Mouse (Mus musculus) induced T-regulatory cell, adult 2 months (primary cell): ENCODE measurements around the gene Snap29.

Experiments used
- DNase-seq: peaks from one replicate; pipeline ENCODE4 v3.0.0-alpha.2; 2012; ENCODE audit warnings: low read depth

Gene Snap29

DNA sequence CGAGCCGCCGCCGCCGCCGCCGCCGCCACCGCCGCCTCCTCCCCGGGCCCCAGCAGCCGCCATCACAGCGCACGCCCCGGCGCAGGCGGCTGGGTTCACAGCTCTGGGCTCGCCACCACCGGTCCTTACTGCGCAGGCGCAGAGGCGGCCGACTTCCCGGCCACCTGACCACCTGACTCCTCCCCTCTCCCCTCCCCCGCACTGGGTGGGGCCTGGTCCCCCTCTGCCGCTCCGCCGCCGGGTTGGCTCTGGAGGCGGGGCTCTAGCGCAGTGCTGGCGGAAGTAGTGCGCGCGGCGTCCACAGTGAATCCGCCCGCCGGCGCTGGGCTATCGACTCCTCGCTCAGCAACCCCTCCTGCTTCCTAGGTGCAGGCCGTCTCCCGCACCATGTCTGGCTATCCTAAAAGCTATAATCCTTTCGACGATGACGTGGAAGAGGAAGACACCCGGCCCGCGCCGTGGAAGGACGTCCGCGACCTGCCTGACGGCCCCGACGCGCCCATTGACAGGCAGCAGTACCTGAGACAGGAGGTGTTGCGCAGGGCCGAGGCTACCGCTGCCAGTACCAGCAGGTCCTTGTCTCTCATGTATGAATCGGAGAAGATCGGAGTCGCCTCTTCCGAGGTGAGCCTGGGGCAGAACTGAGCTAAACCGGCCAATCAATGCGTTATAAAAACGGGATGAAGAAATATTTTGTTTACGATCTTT, at the start of gene Snap29, which contains the start of gene Pi4ka:
Gene Snap29, plus strand, starts transcription at position 251 of the 708 bp plus-strand sequence.
Gene Pi4ka, minus strand, starts transcription at position 579 of the 708 bp plus-strand sequence.
- DNase-seq, result peak; percentile 100

DNA sequence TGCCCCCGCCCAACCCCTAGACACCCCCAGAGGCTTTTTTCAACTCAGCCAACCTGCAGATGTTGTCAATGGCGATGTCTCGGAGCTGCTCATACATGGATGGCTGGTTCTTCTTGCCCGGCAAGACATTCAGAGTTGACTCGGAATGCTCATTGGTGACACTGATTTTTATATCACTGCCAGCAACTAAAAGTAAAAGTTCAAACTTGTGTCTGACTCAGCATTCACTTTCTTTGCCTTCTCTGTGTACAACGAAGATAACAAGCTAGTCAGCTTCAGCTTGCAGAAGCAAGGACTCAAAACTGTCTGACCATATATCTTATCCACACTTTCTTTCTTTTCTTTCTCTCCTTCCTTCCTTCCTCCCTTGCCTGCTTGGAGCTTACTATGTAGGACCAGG, 49.8 kb upstream of the Snap29 start:
- no peak for DNase-seq

DNA sequence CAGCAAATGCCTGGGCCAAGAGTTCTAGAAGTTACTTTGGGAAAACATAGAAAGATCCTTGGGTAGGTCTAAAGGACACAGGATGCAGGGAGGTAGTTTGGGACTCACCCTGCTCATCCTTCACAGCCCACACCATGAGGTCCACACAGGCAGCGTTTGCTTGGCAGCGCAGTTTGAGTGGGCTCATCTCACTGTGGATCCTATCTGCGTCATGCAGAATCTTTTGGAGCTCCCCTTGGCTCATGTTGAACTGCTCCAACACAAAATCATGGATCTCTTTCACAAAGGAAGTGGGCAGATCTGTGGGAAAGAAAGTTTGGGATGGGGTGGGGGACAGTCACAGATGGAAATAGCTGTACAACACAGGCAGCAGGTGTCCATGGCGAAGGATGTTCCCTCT, 47.0 kb upstream of the Snap29 start:
- no peak for DNase-seq

DNA sequence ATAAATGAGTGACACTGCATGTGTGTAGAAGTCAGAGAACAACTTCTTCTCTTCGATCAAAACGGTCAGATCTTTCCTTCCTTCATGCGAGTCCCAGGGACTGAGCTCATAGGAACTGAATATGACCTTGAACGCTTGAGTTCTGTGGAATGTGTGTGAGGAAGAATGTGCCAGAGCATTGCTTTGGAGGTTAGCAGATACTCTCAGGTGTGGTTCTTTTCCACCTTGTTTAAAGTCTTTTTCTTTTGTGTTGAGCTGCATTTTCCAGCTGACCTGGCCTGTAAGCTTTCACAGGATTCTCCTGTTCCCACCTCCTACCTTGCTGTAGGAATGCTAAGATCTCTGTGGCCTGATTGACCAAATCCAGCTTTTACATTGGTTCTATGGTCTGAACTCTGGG, 23.5 kb upstream of the Snap29 start:
- DNase-seq, result no peak

DNA sequence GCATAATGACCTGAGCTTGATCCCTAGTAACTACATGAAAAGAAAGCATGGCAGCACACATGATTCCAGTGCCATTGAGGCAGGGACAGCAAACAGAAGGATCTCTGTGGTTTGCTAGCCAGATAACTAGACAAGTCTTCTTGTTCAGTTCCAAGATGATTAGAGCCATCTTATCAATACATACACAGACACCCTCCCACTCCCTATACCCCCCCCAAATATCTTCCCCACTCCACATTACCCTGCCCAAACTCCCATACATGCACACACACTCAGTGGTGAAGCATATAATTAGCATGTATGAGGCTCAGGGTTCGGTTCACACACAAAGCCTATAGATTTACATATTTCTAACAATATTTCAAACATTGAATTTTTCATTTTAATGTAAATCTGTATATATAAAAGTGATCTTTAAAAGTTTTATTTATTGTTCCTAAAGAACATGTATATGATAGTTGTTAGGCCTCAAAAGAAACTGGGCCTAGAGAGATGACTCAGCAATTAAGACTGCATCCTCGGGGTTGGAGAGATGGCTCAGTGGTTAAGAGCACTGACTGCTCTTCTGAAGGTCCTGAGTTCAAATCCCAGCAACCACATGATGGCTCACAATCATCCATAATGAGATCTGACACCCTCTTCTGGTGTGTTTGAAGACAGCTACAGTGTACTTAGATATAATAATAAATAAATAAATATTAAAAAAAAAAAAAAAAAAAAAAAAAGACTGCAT, 22.0 kb upstream of the Snap29 start:
- no peak for DNase-seq

DNA sequence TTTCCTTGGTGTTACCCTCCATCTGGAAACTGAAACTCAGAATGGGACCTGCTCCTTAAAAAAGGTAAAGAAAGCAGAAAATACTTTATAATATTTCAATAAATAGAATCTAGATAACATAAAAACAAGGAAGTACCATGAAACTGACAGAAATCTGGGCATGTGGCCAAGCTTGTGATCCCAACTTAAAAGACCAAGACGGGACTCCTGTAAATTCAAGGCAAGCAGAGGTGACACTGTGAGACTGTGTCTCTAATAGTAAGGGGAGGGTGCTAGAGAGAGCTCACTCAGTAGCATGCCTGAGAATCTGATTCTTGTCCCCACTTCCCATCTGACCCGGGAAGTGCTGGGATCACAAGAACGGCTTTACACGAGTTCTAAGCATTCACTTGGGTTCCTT, 13.0 kb upstream of the Snap29 start:
- DNase-seq, result no peak

DNA sequence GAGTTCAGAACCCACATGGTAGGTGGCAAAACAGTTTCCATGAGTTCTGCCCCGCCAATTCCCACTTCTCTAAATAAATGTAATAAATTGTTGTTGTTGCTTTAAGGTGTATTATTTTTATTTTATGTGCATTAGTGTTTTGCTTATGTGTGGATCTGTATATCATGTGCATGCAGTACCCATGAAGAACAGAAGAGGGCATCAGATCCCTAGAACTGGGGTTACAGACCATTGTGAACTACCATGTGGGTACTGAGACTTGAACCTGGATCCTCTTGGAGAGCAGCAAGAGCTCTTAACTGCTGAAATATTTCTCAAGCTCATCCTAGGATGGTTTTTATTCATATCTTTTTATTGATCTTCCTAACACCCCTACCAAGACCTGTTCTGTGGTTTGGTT, 2.9 kb upstream of the Snap29 start:
- peak; percentile 85 for DNase-seq

DNA sequence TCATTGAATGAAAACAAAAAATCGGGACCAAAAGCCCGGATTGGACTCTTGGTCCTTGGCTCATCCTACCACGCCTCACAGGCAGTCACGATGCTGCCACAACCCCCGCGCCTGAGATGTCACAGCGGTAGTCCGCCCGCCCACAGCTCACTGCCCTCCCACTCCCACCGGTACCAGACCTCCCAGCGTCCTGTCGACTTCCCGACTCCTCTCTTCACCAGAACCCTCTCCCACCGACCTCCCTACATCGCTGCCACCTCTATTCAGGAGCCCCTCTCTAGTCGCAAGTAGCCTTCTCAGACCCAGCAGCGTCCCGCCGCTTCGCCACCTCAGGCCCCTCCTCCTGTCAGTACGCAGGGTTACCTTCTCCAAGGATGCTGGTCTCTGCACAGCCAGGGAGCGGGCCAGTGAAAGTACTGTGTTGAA, 502 bp upstream of the Snap29 start:
- peak; percentile 81 for DNase-seq

DNA sequence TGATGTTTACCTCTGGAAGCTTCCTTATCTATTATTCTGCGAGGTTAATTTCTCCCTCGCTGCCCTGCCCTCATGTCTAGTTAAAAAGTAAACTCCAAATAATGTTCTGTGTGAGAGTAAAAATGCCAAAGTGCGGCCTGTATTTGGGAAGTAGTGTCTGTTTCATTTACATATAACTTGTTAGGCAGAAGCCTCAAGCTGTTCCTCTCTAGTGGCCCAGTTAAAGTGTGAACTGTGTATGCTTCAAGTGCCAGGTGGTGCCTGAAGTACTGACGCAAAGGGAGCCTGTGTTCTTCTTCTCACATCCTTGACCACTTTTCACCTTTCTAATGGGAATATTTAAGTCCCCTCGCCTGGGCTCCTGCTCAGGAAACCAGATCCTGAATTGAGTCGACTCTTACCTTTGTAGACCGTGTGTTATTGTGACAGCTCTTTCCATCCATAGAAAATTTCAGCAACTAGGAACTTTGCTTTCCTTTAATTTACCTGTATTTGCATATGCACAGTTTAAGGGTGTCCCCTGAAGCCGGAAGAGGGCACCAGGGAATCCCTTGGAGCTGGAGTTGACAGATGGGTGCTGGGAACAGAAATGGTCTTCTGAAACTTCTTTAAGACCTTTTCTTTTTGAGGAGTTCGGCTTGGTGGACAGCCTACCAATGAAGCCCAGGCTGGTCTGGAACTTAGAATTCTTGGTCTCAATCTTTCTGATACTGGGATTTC, 886 bp downstream of the Snap29 start:
- no peak for DNase-seq

DNA sequence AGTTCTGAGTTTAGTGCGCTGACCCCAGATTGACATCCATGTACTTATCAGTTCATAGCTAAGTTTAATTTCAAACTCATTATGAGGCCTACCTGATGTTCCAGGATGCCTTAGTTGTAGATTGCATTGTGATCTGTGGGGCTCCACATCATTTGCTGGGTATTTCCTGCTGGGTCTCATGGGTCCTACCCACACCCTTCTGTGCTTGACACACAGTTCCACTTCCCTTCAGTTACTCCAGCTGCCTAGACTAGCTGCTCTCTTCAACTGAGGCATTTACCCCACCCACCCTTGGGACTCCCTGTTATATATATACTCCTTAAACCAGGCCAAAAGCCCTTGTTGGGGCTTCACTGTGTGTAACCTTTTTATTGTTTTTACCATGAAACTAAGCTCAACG, 3.3 kb downstream of the Snap29 start:
- no peak for DNase-seq

DNA sequence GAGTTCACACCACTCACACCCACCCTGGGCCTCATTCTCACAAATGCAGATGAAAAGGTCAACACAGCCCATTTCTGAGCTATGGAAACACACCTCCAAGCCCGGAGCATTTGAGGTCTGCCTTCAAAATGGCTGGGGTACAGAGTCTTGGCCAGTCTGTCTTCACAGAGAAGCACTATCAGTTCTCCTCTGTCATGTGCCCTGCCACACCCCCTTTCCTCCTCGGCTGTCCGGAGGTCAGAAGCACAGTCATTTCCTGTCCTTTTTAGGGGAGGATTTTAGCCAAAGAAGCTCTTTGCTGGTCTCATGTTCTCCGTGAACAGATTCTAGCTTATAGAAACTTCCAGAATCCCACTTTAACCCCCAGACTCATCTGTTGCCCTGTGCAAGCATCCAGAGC, 4.4 kb downstream of the Snap29 start:
- DNase-seq, result no peak

DNA sequence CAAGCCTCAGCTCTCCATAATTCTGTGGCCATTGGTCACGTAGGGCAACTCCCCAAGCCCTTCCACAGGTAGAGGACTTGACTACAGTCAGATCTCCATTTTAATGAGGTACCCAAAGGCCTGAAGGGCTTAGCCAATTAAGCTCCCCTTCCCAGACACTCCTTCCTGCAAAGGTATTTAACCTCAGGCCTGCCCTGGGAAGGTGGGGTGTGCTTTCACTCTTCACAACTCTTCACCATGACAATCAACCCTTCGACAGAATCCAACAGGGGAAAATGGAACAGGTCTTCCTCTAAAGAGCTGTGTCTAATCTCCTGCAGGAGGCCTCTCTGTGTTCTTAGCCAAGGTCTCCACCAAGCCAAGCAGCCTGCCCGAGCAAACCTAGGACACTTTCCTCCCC, 17.2 kb downstream of the Snap29 start:
- DNase-seq, result no peak

DNA sequence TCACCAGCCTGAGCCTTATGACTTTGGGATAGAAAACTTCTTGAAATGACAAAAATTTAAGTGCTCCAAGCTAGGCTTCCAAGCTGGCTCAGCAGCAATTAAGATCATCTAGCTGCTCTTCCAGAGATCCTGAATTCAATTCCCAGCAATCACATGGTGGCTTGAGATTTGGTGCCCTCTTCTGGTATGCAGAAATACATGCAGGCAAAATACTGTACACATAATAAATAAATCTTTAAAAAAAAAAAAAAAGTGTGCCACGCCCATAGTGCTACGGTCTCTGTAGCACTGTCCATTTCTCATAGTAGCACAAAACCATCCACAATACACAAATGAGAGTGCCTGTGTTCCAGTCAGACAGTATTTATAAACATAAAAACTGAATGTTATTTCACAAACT, 26.8 kb downstream of the Snap29 start:
- peak; percentile 39 for DNase-seq

DNA sequence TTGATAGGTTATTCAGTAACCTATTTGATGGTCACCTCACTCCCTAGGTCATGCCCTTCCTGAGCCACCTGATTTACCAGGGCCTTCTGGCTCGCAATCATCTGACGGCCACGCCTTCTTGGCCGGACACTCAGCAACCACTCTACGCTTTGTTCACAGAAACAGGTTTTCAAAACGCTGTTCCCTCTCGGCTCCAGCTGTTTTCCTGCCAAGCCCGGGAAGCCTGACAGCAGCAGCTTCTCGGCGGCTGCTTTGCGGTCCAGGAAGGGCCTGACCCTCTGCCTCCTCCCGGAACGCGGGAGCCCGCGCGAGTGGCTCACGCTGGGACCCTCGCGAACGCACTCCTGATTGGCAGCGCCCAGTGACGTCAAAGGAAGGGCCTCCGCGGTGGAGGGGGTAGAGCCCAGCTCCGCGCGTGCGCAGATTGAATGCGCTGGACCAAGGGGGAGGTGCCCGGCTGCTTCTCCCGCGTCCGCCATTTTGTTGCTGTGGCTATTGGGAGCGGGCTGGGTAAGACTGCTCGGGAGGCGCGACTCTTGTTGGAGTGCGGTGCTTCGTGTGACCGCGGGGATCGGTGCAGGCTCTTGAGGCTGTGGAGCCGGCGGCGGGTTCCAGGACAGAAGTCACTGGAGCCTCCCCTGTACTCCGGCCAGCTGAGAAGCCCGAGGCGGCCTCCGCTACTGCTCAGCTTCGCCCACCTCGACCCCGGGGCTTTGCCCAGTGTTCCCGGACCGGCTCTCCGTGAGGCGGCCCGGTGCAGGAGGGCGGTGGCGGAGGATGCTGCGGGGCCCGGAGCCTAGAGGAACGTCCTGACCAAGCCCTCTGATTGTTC, 46.0 kb downstream of the Snap29 start, which contains the start of gene Crkl:
Gene Crkl, plus strand, starts transcription at position 447 of the 832 bp plus-strand sequence.
- DNase-seq, result peak; percentile 99

DNA sequence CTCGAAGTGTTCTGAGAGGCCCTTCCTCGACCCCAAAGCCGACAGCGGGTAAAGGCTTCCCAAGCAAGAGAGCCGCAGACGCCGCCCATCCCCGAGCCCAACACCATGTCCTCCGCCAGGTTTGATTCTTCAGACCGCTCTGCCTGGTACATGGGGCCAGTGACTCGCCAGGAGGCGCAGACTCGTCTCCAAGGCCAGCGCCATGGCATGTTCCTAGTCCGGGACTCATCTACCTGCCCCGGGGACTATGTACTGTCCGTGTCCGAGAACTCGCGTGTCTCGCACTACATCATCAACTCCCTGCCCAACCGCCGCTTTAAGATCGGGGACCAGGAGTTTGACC, 46.6 kb downstream of the Snap29 start:
- peak; percentile 70 for DNase-seq

DNA sequence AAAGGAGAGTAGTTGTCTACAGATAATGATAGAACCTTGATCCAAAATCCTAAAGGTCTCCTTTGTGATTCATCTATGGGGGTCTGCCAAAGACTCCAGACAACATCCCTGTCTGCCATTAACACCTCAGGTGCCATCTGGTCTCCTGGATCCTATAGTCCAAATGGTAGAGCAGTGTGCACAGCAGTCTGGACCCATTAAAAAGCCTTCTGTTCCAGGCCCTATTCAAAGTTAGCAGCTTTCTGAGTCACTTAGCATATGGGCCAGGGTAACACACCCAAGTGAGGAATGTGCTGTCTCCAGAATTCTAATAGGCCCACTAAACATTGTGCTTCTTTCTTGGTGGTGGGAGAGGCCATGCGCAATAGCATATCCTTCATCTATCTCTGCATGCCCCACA, 51.1 kb downstream of the Snap29 start:
- no peak for DNase-seq

DNA sequence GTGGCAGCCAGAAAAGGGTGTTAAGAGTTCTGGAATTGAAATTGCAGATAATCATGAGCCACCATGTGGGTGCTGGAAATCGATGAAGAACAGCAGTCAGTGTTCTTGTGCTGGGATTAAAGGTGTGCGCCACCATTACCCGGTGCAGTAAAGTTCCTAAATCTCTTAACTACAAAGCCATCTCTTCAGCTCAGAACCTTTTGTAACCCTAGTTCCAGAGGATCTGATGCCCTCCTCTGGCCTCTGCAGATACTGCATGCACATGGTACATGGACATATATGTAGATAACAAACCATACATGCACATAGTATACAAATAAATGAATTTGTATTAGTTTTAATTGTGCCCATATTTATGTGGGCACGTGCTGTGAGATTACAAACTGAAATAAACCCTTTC, 54.5 kb downstream of the Snap29 start:
- DNase-seq, result peak; percentile 72

DNA sequence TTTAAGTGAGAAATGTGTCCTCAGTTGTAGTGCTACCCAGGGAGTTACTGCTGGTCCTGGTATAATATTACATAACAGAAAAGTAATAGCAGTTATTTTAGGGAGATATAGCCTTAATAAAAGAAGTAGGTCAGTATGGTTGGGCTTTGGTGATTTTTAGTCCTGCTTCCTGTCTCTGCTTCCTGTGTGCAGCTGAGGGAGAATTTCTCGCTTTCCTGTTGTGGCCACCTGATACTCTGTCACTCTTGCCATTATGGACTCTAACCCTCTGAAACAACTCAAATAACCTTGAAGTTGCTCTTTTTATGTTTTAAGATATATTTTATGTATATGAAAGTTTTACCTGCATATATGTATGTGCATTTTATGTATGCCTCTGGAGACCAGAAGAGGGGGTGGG, 55.8 kb downstream of the Snap29 start:
- peak; percentile 31 for DNase-seq

DNA sequence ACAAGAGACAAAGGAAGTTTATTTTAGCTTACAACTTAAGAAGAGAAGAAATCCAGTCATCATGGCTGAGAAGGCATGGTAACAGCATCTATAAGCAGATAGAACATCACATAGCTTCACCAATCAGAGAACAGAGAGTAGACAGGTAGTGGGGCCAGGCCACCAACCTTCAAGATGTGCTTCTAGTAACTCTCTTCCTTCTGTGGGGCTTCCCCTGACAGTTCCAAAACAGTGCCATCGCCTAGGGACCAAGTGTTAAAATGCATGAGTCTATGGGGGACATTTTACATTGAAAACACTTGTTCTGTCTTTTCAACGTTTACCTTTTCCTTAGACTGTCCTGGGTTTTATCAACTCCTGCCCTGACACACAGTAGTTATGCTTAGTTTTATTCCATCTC, 57.4 kb downstream of the Snap29 start:
- DNase-seq, result no peak

DNA sequence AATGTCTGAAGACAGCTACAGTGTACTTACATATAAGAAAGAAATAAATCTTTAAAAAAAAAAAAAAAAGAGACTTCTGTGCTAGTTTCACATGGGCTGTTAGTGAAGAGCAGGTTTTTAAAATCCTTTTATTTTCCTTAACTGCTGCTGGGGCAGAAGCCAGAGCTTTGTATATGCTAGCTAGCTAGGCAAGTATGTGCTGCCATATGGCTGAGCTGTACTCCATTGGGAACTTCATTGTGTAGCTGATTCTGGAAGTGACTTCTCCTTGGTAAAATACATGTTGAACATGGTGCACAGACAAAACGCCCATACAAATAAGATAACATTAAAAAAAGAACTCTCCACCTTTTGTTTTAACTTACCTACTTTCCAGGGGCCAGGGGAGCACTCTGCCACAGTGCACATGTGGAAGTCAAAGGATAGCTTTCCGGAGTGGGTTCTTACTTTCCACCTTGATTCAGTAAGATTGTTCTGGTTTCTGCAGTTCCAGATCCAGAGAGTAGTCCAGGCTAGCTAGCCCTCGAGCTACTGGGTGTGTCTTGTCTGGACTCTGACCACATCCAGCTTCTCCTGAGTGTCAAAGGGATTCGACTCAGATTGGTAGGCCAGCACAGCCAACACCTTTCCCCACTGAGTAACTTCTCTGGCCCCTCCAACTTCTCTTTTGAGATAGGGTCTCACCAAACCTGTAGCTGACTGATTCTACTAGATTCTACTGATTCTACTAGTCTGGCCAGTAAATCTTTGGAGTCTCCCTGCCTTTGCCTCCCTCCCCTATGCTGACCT, 61.3 kb downstream of the Snap29 start:
- no peak for DNase-seq

DNA sequence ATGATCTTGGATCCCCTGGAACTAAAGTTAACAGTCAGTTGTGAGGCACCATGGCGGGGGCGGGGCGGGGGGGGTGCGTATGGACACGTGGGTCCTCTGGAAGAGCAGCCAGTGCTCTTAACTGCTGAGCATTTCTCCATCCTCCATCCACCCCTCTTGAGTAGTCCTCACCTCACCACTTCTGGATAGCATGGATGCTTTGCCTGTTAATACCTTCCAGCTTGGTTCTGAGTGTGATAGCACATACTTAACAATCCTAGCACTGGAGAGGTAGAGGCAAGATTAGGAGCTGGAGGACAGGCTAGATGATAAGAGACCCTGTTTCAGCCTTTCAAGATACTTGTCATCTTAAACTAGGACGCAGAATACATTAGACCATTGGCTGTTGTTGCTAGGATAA, 66.7 kb downstream of the Snap29 start:
- DNase-seq, result no peak
